Mouse (Mus musculus) CD4-positive, CD25-positive, alpha-beta regulatory T cell, adult 2 months (primary cell): ENCODE data around the gene Osgep.
A peak's percentile ranks its signal among the peaks of the same experiment; 100 is the strongest.
"Not testable (repeated sequence)": the region's sequence is repeated elsewhere in the genome, so short reads cannot be mapped to it uniquely, and the experiment has no call there.

Experiments used
- DNase-seq: peaks from one replicate; pipeline ENCODE4 v3.0.0-alpha.2; 2012; ENCODE audit warnings: low read depth, low spot score

Gene Osgep

GRCm38 (mm10) chr14:50931493-50932020 is 6.9 kb upstream of the Osgep start:
- DNase-seq, result no peak

DNA sequence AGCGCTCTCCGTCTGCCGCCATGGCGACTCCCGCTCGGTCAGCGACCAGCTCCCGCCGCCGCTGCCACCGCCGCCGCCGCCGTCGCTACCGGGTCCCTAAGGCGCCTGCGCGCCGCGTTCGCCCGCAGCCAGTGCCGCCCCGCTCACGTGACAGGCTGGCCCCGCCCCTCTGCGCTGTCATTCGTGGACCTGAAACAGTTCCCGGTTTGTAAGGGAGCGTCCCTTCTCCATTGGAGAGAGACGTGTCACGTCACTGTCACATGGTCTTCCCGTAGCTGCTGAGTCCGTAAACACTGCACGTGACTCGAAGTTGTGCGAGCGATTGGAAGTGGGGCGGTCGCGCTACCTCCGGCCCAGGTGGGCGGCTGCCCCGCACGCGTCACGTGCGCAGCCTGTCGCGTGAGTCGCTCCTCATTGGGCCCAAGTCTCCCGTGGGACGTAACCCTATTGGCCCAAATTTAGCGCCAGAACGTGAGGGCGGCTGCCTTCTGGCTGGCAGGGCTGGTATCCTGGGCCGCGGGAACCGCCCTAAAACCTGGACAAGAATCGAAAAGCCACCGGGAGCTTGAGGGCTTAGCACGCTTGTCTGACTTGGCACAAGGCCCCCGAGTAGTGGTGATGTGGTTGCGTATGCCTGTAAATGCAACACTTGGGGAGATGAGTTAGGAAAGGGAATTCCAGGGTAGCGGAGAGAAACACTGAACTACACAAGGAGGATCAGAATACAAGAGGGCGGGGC is 6.2 kb upstream of the Osgep start, which contains the start of the genes Pip4p1 and Pnp:
Pip4p1 (minus strand) TSS at position 103 of the 739 bp plus-strand sequence.
Pnp (plus strand) TSS at position 329 of the 739 bp plus-strand sequence.
- peak; percentile 99 for DNase-seq

- peak; percentile 85 for DNase-seq
Measured at GRCm38 (mm10) chr14:50930377-50930753, 5.7 kb upstream of the Osgep start.

DNA sequence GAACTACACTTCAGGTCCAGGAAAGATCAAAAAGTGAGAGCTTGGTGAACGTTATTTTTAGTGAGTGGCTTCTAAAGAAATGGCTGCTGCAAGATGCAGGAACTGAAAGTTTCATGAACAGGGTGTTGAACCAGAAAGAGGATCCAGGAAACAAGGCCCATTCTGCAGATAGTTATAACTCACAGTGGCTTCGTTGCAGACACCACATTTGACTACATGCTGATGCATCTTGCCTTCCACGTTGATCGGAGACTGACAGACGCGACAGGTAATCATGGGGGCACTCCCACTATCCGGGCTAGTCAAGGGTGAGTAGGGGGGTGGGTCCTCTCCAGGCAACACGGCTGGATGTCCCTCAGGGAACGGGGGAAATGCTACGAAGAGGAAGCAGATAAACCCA is 5.3 kb upstream of the Osgep start:
- DNase-seq, result no peak

DNA sequence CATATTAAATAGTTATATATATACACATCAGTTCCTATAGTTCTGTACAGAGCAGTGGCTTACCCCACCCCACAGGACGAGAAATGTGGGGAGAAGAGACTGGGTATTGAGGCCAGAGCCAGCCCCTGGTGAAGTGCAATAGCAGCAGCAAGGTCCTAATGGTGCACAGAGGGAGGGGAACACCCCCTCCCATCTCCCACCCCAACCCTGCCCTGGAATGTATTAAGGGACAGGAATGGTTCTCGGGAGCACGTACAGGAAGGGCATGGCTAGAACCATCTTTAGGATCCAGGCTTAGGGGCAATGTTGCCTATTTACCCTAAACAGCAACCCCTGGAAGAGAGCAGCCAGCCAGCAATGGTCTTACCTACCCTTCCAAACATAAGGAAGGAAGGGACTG is 2.7 kb upstream of the Osgep start:
- no peak for DNase-seq

GRCm38 (mm10) chr14:50925111-50925920 is 623 bp upstream of the Osgep start:
- no peak for DNase-seq

- peak; percentile 19 for DNase-seq
Measured at GRCm38 (mm10) chr14:50923437-50923836, 1.3 kb downstream of the Osgep start.

GRCm38 (mm10) chr14:50911356-50911755 is 13.3 kb downstream of the Osgep start:
- no peak for DNase-seq

GRCm38 (mm10) chr14:50908126-50908525 is 16.6 kb downstream of the Osgep start:
- DNase-seq, result no peak

GRCm38 (mm10) chr14:50905327-50905726 is 19.4 kb downstream of the Osgep start:
- DNase-seq, result not testable (repeated sequence)

DNA sequence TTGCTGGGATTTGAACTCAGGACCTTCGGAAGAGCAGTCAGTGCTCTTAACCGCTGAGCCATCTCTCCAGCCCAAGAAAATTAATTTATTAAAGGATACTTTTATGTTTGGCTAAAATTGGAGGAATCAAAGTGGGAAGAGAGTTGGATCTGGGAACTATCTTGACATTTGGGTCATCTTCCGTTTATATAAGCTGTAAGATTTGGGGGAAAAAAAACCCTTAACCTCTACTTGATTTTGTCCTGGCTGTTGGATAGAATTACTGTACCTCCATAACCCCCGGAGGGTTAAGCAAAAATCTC is 19.9 kb downstream of the Osgep start:
- DNase-seq, result no peak

GRCm38 (mm10) chr14:50903973-50904827 is 20.5 kb downstream of the Osgep start:
- peak; percentile 29 for DNase-seq

- not testable (repeated sequence) for DNase-seq
Measured at GRCm38 (mm10) chr14:50897992-50898391, 26.7 kb downstream of the Osgep start.

DNA sequence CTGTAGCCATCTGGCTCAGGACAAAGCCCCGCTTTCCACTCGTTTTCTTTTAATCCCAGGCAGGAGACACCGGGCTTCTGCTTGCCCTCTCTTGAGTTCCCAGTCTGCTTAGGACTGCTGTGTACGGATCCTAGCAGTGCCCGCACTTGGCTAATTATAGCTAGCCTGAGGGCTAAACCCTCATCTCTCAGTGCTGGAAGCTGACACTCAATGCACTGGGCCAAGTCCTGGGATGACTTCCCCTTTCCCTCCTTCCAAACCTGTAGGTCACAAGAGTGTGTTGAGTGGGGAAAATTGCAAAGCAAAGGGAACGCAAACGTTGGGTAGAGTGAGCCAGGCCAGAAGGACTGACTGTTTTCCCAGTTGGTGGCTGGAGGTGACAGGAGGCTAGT is 27.3 kb downstream of the Osgep start, which contains the start of gene Klhl33:
Klhl33 (minus strand) TSS at position 134 of the 392 bp plus-strand sequence.
- no peak for DNase-seq

DNA sequence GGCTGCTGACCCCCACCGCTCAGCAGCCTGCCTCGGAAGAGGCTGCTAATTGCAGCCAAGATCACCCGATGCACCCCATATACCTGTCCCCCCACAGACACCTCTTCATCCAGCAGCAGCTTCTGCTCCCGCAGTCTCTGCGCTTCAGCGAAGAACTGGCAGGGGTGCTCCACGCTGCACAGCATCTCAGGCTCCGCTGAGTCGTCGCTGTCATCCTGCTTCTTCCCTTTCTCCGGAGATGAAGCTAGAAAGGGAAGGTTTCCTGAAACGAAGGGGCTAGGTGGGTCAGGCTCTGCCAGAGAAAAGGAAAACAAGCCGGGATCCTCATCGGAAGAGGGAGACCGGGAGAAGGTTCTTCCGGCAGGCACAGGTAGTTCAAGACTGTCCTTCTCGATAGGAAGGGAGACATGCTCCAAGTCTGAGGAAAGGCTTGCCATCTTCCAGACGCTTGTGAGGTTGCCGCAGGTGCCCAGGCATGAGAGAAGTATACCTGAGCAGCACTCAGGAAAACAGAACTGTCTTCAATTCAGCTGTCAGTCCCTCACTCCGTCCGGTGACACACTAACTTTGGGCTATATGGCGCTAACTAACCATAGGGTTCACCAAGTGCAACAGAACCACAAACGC is 27.8 kb downstream of the Osgep start:
- no peak for DNase-seq

- DNase-seq, result no peak
Measured at GRCm38 (mm10) chr14:50895985-50896746, 28.5 kb downstream of the Osgep start.

DNA sequence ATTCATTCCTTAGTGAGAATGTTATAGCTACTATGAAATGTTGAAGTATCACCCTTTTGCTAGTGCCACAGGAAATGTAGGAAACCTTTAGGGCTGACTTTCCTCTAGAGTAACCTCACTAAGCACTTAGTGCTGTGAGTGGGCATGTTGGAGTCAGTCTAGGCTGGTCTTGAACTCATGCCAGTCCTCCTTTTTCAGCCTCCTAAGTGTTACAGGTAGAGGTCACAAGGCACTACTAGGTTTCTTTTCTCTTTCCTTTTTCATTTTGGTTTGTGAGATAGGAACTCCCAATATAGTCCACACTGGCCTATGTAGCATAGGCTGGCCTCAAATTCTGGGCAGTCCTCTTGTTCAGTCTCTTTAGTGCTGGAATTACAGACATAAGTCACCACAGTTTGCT is 29.3 kb downstream of the Osgep start:
- DNase-seq, result no peak

GRCm38 (mm10) chr14:50892541-50893459 is 31.9 kb downstream of the Osgep start:
- peak; percentile 9 for DNase-seq

- no peak for DNase-seq
Measured at GRCm38 (mm10) chr14:50892091-50892490, 32.6 kb downstream of the Osgep start.
